ENCODE assay signal across 8 mouse cellular contexts in the genomic region with DNA sequence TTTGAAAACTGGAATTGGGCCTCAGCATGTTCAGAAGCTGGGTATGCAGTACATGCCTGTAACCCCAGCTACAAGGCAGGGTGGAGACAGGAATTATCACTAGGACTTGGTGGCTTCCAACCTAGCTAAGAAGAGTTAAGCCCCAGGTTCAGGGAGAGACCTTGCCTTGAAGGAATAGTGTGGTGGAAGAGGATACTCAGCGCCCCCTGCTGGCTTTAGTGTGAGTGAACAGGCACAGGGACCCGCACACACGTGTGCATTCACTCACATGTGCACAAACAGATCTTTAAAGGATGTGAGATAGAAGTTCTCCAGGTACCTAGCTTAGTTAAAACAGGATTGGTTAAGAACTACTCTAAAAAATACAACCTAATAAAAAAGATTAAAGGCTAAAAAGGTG. TPM values are rescaled to one million over a fixed set of nuclear protein-coding genes. Genes with fewer than 3 reads are reported as not detected.
DNase-seq lines count a peak whose midpoint lies in the region; ATAC-seq lines count a peak whose summit lies in the region.

No protein-coding gene starts in this region.

- H3K9ac ChIP-seq in midbrain, embryonic 14.5 days (replicated peaks; ENCODE audit: low read length) = no peak overlapping the region
- no peak overlapping the region for H3K9ac ChIP-seq in midbrain, embryonic 15.5 days

- no peak for ATAC-seq in midbrain, embryonic 14.5 days (ENCODE audit: low FRiP score, low TSS enrichment)
- ATAC-seq in midbrain, embryonic 15.5 days (replicated peaks) = no peak
- peak; percentile 33; the same call in 1 of the 2 replicates for ATAC-seq in neutrophil, adult 5-6 weeks (ENCODE audit: extremely low read depth, insufficient number of reproducible peaks, low FRiP score, poor library complexity, severe bottlenecking)

- WGBS in midbrain, embryonic 14.5 days = 73% methylated on average over 3 of the region's 3 CpGs
- WGBS in midbrain, embryonic 15.5 days = 74% methylated on average over 3 of the region's 3 CpGs

- H3K4me3 ChIP-seq in midbrain, embryonic 14.5 days (replicated peaks; ENCODE audit: low read depth, low read length) = no peak overlapping the region
- H3K4me3 ChIP-seq in midbrain, embryonic 15.5 days = no peak overlapping the region

- H3K27me3 ChIP-seq in midbrain, embryonic 14.5 days (ENCODE audit: control insufficient read depth, insufficient read depth, low read length) = no peaks in the 10 kb centered on the region
- no peaks in the 10 kb centered on the region for H3K27me3 ChIP-seq in midbrain, embryonic 15.5 days (replicated peaks)

- H3K27ac ChIP-seq in midbrain, embryonic 14.5 days (replicated peaks; ENCODE audit: low read depth, low read length) = no peak overlapping the region
- no peak overlapping the region for H3K27ac ChIP-seq in midbrain, embryonic 15.5 days

- DNase-seq in cerebellum, postnatal 10 days = peak; percentile 32 to 39
- no peak for DNase-seq in cerebellum, adult 18-20 months
- DNase-seq in midbrain, embryonic 14.5 days = peak; percentile 7
- DNase-seq in c-Kit-positive CD71-positive TER-119-negative erythroid progenitor cells, embryonic 14.5 days (ENCODE audit: low read depth) = peak; percentile 32
- DNase-seq in right cerebral cortex, adult 18-20 months = no peak
- no peak for DNase-seq in gastrocnemius, postnatal 4 days (ENCODE audit: low spot score in 2 of 2)

- H3K4me2 ChIP-seq in midbrain, embryonic 14.5 days (ENCODE audit: low read length) = no peak overlapping the region
- no peak overlapping the region for H3K4me2 ChIP-seq in midbrain, embryonic 15.5 days

- H3K4me1 ChIP-seq in midbrain, embryonic 14.5 days (ENCODE audit: control insufficient read depth, insufficient read depth, low read length) = peaks cover 9% of the 10 kb centered on the region
- peaks cover 17% of the 10 kb centered on the region for H3K4me1 ChIP-seq in midbrain, embryonic 15.5 days

- H3K36me3 ChIP-seq in midbrain, embryonic 14.5 days (ENCODE audit: control insufficient read depth, insufficient read depth, low read length) = peaks cover 27% of the 10 kb centered on the region
- peaks cover 12% of the 10 kb centered on the region; the same call in 1 of the 2 replicates for H3K36me3 ChIP-seq in midbrain, embryonic 15.5 days (replicated peaks)

- H3K9me3 ChIP-seq in midbrain, embryonic 14.5 days (ENCODE audit: control insufficient read depth, low read length) = no peaks in the 10 kb centered on the region
- no peaks in the 10 kb centered on the region for H3K9me3 ChIP-seq in midbrain, embryonic 15.5 days

RNA-seq across cellular contexts. Expression of a gene that starts 5.8 kb away (rescaled TPM):
- polyA plus RNA-seq in midbrain, embryonic 14.5 days (2014; fragmentation: Nextera tagmentation; extraction: Ambion mirVana) = 23.5 and 24.6 TPM in 2 replicates
- 29.9 and 33.9 TPM in 2 replicates for polyA plus RNA-seq in midbrain, embryonic 15.5 days (2015; fragmentation: Nextera tagmentation; extraction: Ambion mirVana)
- 27.4 and 31.9 TPM in 2 replicates for total RNA-seq in neutrophil, adult 5-6 weeks (2017)
- 10 to 100 TPM; 21.6 to 22.2 TPM for total RNA-seq in gastrocnemius, postnatal 4 days (2021)

RNA-seq across cellular contexts. Expression of a gene that starts 5.9 kb away (rescaled TPM):
- polyA plus RNA-seq in midbrain, embryonic 14.5 days (2014; fragmentation: Nextera tagmentation; extraction: Ambion mirVana) = 72.7 and 100 TPM in 2 replicates
- polyA plus RNA-seq in midbrain, embryonic 15.5 days (2015; fragmentation: Nextera tagmentation; extraction: Ambion mirVana) = 76.0 TPM in 2 replicates
- 39.9 and 42.0 TPM in 2 replicates for total RNA-seq in neutrophil, adult 5-6 weeks (2017)
- total RNA-seq in gastrocnemius, postnatal 4 days (2021) = 10 to 100 TPM; 26.8 to 31.6 TPM

RNA-seq across cellular contexts. Expression of a gene that starts 51.8 kb away (rescaled TPM):
- 33.3 and 34.5 TPM in 2 replicates for polyA plus RNA-seq in midbrain, embryonic 14.5 days (2014; fragmentation: Nextera tagmentation; extraction: Ambion mirVana)
- polyA plus RNA-seq in midbrain, embryonic 15.5 days (2015; fragmentation: Nextera tagmentation; extraction: Ambion mirVana) = 30.7 and 37.2 TPM in 2 replicates
- 62.5 and 81.4 TPM in 2 replicates for total RNA-seq in neutrophil, adult 5-6 weeks (2017)
- 10 to 100 TPM; 11.1 to 11.6 TPM for total RNA-seq in gastrocnemius, postnatal 4 days (2021)

Comparison
In these comparisons a context has a peak if more than half of its experiments do, and no peak if none do; other contexts are left out.
1. DNase-seq: peak in cerebellum, postnatal 10 days (2 of 2), midbrain, embryonic 14.5 days (single experiment) and c-Kit-positive CD71-positive TER-119-negative erythroid progenitor cells, embryonic 14.5 days (single experiment); none in cerebellum, adult 18-20 months (0 of 2), right cerebral cortex, adult 18-20 months (single experiment) and gastrocnemius, postnatal 4 days (0 of 2).